Mouse (Mus musculus) liver, postnatal 0 days (tissue): ENCODE results near the gene Gm42742.

Experiments
- CTCF ChIP-seq: sonication (generic); IDR thresholded peaks from 2 replicates; pipeline ENCODE4 v1.5.1; 2016; ENCODE audit warnings: antibody characterized with exemption, low read depth
- EP300 ChIP-seq: IDR thresholded peaks from 2 replicates; pipeline ENCODE4 v1.6.1; 2016; ENCODE audit warnings: antibody characterized with exemption, low read depth, mild to moderate bottlenecking

DNA sequence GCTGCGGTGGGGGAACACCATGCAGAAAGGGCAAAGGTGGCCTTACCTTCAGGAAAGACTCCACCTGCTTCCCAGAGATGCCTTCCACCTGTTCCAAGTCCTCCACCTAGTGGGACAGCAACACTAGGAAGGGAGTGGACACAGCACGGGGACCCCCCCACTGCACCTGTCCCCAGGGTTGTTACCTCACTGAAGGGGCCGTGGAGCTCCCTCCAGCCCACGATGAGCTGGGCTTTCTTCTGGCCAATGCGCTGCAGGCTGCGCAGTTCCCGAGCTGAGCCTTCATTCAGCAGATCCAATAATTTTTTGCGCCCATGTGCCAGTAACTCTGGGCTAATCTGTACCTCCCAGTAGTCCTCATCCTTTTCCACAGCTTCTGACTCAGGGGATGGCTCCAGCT lies 7.0 kb upstream of the Gm42742 start:
- TF ChIP-seq CTCF (no peak), EP300 (no peak)
